Mouse (Mus musculus): Measurements from ENCODE around the gene Ankrd11.
A peak's percentile ranks its signal among the peaks of the same experiment; 100 is the strongest.

DNA sequence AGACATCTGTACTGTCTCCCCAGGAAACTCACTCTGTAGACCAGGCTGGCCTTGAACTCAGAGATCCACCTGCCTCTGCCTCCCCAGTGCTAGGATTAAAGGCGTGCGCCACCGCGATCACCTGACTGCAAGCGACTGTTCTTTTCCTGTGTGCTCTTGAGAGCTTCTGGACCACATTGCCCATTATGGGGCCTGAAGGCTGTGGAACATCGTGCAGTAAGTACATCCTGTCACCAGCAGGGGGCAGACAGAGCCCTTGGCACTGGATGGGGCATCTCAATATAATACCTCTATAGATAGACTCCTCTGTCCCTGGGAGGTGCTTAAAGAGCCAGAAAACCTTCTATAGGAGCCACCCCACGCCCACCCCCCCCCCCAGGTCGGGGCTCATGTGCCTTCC, 207.1 kb downstream of the Ankrd11 start:
- TF ChIP-seq GATA1 (IDR thresholded peaks at IDR 0.05; ENCODE audit: low read depth, low read length) (peak; percentile 20; the same call in 1 of the 2 replicates), CTCF (IDR thresholded peaks at IDR 0.05 in 2 of 3, conservative IDR thresholded peaks at IDR 0.05 in 1 of 3; ENCODE audit: control insufficient read depth in 1 of 3, insufficient read depth in 1 of 3, low read depth in 2 of 3, low read length in 3 of 3, poor library complexity in 1 of 3, severe bottlenecking in 1 of 3) (peak; percentile 92 to 98 (median 97)), POLR2A (IDR thresholded peaks at IDR 0.05; ENCODE audit: control insufficient read depth in 1 of 2, insufficient read depth in 1 of 2, low read depth in 1 of 2, low read length in 2 of 2, poor library complexity in 1 of 2) (no peak)
